Mouse (Mus musculus) heart, embryonic 15.5 days (tissue): ENCODE data around the gene AC161166.1. TPM values are rescaled to one million over a fixed set of nuclear protein-coding genes. Genes with fewer than 3 reads are reported as not detected.
"Not testable (repeated sequence)": the region's sequence is repeated elsewhere in the genome, so short reads cannot be mapped to it uniquely, and the experiment has no call there.

Experiments used
- ATAC-seq: fragments of 200-750 bp; cut with Nextera tagmentation; replicated peaks from 2 replicates; pipeline ENCODE4 v1.8.0; 2017; ENCODE audit warnings: low read depth, moderate TSS enrichment; ENCODE audit not compliant: insufficient number of reproducible peaks, insufficient read depth, low FRiP score
- H3K27ac ChIP-seq: fragments of 300-500 bp; sonication (generic); 2 replicates; pipeline ENCODE4 v1.5.1; 2015; ENCODE audit warnings: mild to moderate bottlenecking, inconsistent platforms
- H3K27me3 ChIP-seq: fragments of 300-500 bp; sonication (generic); 2 replicates; pipeline ENCODE4 v1.6.1; 2015; ENCODE audit warnings: inconsistent platforms
- H3K36me3 ChIP-seq: fragments of 300-500 bp; sonication (generic); 2 replicates; pipeline ENCODE4 v1.6.1; 2015; ENCODE audit warnings: mild to moderate bottlenecking, inconsistent platforms
- H3K4me1 ChIP-seq: fragments of 300-500 bp; sonication (generic); replicated peaks from 2 replicates; pipeline ENCODE4 v1.6.1; 2015; ENCODE audit warnings: inconsistent platforms
- H3K4me2 ChIP-seq: fragments of 300-500 bp; sonication (generic); 2 replicates; pipeline ENCODE4 v1.6.1; 2015; ENCODE audit warnings: inconsistent platforms, mild to moderate bottlenecking, moderate library complexity
- H3K4me3 ChIP-seq: fragments of 300-500 bp; sonication (generic); 2 replicates; pipeline ENCODE4 v1.5.1; 2015; ENCODE audit warnings: mild to moderate bottlenecking, inconsistent platforms
- H3K9ac ChIP-seq: fragments of 300-500 bp; sonication (generic); 2 replicates; pipeline ENCODE4 v1.6.1; 2015; ENCODE audit warnings: mild to moderate bottlenecking, inconsistent platforms
- H3K9me3 ChIP-seq: fragments of 300-500 bp; sonication (generic); replicated peaks from 2 replicates; pipeline ENCODE4 v1.6.1; 2016; ENCODE audit warnings: inconsistent platforms
- WGBS: fragments of 180-500 bp; shearing (Covaris S2); methylation state at CpG from one replicate; pipeline ENCODE4 v1.1.7; 2015; ENCODE audit warnings: mixed read lengths; 5-methylcytosine and 5-hydroxymethylcytosine counted together
- polyA plus RNA-seq: library from polyadenylated mRNA; unstranded; fragments of >200 nt; fragmentation: Nextera tagmentation; extraction: Ambion mirVana; gene quantifications from 2 replicates; pipeline ENCODE4 v1.2.1, GENCODE M21; 2015

Gene AC161166.1
- polyA plus RNA-seq, 1 experiment from 2014 or later, result 0.29 TPM

GRCm38 (mm10) chr7:24505447-24506064, 6.7 kb downstream of the AC161166.1 start:
- H3K9ac ChIP-seq, result 0 out of 2 replicates have a peak overlapping the region, but pooled peaks have one; percentile 22
- H3K27ac ChIP-seq, result peak overlapping the region; percentile 99
- H3K9me3 ChIP-seq, result no peaks in the 10 kb centered on the region
- peak overlapping the region; percentile 67 for H3K4me3 ChIP-seq
- no peak for ATAC-seq
- peak overlapping the region; percentile 87 for H3K4me2 ChIP-seq
- WGBS, result 32% methylated on average over 15 of the region's 15 CpGs
- H3K27me3 ChIP-seq, result peaks cover 30% of the 10 kb centered on the region
- peaks cover 34% of the 10 kb centered on the region for H3K4me1 ChIP-seq
- no peaks in the 10 kb centered on the region for H3K36me3 ChIP-seq

- Histone ChIP-seq H3K36me3 (no peaks in the 10 kb centered on the region), H3K4me3 (no peak overlapping the region), H3K4me1 (peaks cover 41% of the 10 kb centered on the region), H3K9ac (no peak overlapping the region), H3K27me3 (peaks cover 36% of the 10 kb centered on the region), H3K27ac (peak overlapping the region; percentile 99), H3K9me3 (no peaks in the 10 kb centered on the region), H3K4me2 (no peak overlapping the region)
- no peak for ATAC-seq
- WGBS, result 30% methylated on average over 4 of the region's 4 CpGs
These were observed 7.4 kb downstream of the AC161166.1 start for GRCm38 (mm10) chr7:24504868-24505267.

- Histone ChIP-seq H3K4me1 (peaks cover 45% of the 10 kb centered on the region), H3K27me3 (peaks cover 45% of the 10 kb centered on the region), H3K4me3 (no peak overlapping the region), H3K4me2 (peak overlapping the region; percentile 37), H3K9me3 (no peaks in the 10 kb centered on the region), H3K36me3 (no peaks in the 10 kb centered on the region), H3K9ac (no peak overlapping the region), H3K27ac (no peak overlapping the region)
- ATAC-seq, result no peak
- 19% methylated on average over 10 of the region's 10 CpGs for WGBS
These were observed 8.3 kb downstream of the AC161166.1 start for GRCm38 (mm10) chr7:24504004-24504403.

DNA sequence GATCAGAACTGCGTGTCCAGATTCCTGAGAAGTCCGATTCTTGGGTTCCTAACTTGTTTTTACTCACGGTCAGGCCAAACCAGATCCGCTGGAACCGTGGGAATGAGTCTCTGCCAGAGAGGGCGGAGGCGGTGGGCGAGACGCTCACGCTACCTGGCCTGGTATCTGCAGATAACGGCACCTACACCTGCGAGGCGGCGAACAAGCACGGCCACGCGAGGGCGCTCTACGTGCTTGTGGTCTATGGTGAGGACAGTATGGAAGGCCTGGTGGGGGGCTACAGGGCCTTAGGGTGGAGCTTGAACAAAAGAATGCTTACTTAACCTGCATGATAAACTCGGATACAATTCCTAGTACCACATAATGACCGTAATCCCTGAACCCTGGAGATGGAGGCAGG, 10.8 kb downstream of the AC161166.1 start:
- Histone ChIP-seq H3K27ac (no peak overlapping the region), H3K27me3 (peaks cover 58% of the 10 kb centered on the region), H3K4me1 (peaks cover 37% of the 10 kb centered on the region), H3K9ac (no peak overlapping the region), H3K9me3 (no peaks in the 10 kb centered on the region), H3K36me3 (no peaks in the 10 kb centered on the region), H3K4me3 (no peak overlapping the region), H3K4me2 (no peak overlapping the region)
- ATAC-seq, result no peak
- WGBS, result 32% methylated on average over 21 of the region's 21 CpGs

GRCm38 (mm10) chr7:24500929-24501328, 11.3 kb downstream of the AC161166.1 start:
- ATAC-seq, result no peak
- WGBS, result 28% methylated on average over 7 of the region's 7 CpGs
- no peaks in the 10 kb centered on the region for H3K9me3 ChIP-seq
- no peak overlapping the region for H3K4me3 ChIP-seq
- H3K27ac ChIP-seq, result no peak overlapping the region
- no peak overlapping the region for H3K9ac ChIP-seq
- no peaks in the 10 kb centered on the region for H3K36me3 ChIP-seq
- H3K4me2 ChIP-seq, result no peak overlapping the region
- H3K27me3 ChIP-seq, result peaks cover 58% of the 10 kb centered on the region
- H3K4me1 ChIP-seq, result peaks cover 32% of the 10 kb centered on the region

- Histone ChIP-seq H3K9ac (no peak overlapping the region), H3K36me3 (no peaks in the 10 kb centered on the region), H3K4me3 (peak overlapping the region; percentile 41), H3K27ac (no peak overlapping the region), H3K4me1 (peaks cover 25% of the 10 kb centered on the region), H3K4me2 (peak overlapping the region; percentile 64), H3K9me3 (no peaks in the 10 kb centered on the region), H3K27me3 (peaks cover 58% of the 10 kb centered on the region)
- ATAC-seq, result peak; percentile 23; the same call in 1 of the 2 replicates
- WGBS, result 8% methylated on average over 43 of the region's 43 CpGs
These were observed 12.2 kb downstream of the AC161166.1 start for GRCm38 (mm10) chr7:24499856-24500577.

DNA sequence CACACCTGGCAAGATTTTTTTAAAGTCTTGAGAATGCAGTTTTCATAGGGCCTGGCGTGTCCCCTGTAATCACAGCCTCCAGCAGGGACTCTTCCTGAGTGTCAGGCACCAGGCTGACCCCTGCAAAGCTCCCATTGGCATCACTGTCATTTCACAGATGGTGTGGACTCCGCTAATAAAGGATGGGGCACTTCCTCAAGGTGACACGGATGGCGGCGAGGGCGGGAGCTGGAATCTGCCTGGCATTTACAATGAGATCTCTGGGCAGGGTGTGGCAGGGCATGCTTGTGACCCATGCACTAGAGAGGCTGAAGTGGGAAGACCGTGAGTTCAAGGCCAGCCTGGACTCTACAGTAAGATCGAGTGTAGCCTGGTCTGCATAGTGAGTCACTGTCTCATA, 24.0 kb downstream of the AC161166.1 start:
- no peak overlapping the region for H3K9ac ChIP-seq
- 77% methylated on average over 8 of the region's 8 CpGs for WGBS

DNA sequence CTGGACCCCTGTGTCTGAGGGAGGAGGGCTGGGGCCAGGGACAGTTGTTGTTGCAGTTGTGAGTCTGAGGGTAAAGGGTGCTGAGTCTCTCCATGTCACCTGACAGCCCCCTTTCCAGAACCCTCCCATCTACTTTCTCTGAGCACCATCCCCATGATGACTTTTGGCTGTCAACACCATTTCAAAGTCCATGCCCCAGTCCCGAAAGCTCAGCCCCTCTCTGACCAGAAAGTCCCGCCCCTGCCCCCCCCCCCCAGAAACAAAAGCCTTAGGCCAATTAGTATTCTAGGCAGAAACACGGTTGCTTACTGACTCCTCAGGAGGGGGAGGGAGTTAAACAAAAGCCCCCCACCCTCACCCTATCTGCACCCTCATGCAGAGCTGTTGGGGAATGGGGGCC, 24.9 kb downstream of the AC161166.1 start:
- peaks cover under 1% of the 10 kb centered on the region; the same call in 1 of the 2 replicates for H3K4me1 ChIP-seq
- H3K27me3 ChIP-seq, result peaks cover 29% of the 10 kb centered on the region
- no peak overlapping the region for H3K9ac ChIP-seq
- H3K9me3 ChIP-seq, result no peaks in the 10 kb centered on the region
- no peaks in the 10 kb centered on the region for H3K36me3 ChIP-seq
- H3K27ac ChIP-seq, result no peak overlapping the region
- no peak overlapping the region for H3K4me3 ChIP-seq
- WGBS, result 41% methylated on average over 3 of the region's 3 CpGs
- no peak overlapping the region for H3K4me2 ChIP-seq
- ATAC-seq, result no peak

More for the DNA sequence above, 24.0 kb downstream of the AC161166.1 start:
- Histone ChIP-seq H3K36me3 (no peaks in the 10 kb centered on the region), H3K9me3 (no peaks in the 10 kb centered on the region), H3K4me2 (no peak overlapping the region), H3K4me3 (no peak overlapping the region), H3K27me3 (peaks cover 22% of the 10 kb centered on the region), H3K4me1 (no peaks in the 10 kb centered on the region), H3K27ac (no peak overlapping the region)
- no peak for ATAC-seq

DNA sequence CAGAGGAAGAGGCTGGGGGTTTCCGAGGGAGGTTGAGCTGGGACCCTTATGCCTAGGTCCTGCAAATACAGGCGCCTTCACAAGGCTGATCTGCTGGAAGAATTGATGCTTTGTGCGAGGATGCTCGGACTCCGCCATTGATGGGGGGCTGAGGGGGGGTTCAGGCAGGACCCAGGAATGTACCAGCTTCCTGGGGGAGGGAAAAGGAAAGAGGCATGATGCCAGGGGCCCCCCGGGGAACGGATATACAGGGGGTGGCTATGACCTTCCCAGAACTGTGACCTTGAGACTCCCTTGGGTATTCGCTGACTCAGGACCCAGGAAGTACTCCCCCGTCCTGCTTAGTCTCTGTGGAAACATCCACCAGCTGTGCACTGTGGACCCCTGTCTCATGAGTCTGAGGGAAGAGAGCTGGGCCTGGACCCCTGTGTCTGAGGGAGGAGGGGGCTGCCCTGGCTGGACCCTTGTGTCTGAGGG, 25.6 kb downstream of the AC161166.1 start:
- no peak overlapping the region for H3K27ac ChIP-seq
- no peak overlapping the region for H3K9ac ChIP-seq
- peaks cover 36% of the 10 kb centered on the region for H3K27me3 ChIP-seq
- no peak overlapping the region for H3K4me3 ChIP-seq
- H3K4me1 ChIP-seq, result peaks cover 5% of the 10 kb centered on the region; the same call in 1 of the 2 replicates
- H3K36me3 ChIP-seq, result no peaks in the 10 kb centered on the region
- ATAC-seq, result no peak
- 56% methylated on average over 9 of the region's 9 CpGs for WGBS
- H3K4me2 ChIP-seq, result no peak overlapping the region
- no peaks in the 10 kb centered on the region for H3K9me3 ChIP-seq

DNA sequence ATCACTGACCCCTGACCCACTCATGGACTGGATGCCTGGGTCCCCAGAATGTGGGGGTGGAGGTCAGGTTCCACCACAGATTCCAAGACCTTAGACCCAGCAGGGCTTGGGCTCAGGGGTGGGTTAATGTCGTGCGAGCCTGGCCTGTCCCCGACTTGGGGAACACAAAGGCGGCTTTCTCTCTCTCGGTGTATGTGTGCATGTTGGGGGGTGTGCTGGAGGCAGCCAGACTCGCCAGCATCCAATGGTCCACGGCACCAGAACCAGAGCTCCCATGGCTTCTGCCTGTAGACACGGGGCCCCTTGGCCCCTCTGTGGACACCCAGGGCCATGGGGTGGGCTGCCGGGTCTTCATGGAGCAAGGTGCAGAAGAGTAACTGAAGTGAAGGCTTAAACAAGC, 26.8 kb downstream of the AC161166.1 start:
- Histone ChIP-seq H3K9ac (no peak overlapping the region), H3K4me3 (no peak overlapping the region), H3K9me3 (no peaks in the 10 kb centered on the region), H3K36me3 (no peaks in the 10 kb centered on the region), H3K27ac (no peak overlapping the region), H3K27me3 (peaks cover 48% of the 10 kb centered on the region), H3K4me1 (peaks cover 14% of the 10 kb centered on the region), H3K4me2 (no peak overlapping the region)
- ATAC-seq, result no peak
- 76% methylated on average over 9 of the region's 9 CpGs for WGBS

DNA sequence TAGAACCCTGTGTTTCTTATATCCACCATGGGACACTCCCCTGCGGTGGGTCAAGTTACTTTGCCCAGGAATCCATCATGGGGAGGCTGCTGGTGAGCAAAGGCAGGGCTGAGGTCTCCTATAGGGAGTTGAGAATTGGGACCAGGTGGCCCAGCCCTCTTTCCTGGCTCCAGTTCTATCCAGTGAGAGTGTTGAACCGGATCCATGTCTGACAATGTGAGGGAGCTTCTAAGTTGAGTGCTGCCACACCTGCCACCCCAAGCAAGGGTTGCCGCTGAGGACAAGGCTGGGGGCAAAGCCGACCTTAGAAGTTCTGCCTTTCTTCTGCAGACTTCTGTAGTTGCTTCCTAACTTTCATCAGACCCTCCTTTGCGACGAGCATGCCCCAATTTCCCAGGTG, 29.0 kb downstream of the AC161166.1 start:
- not testable (repeated sequence) for H3K4me3 ChIP-seq, H3K4me2 ChIP-seq, ATAC-seq, H3K9ac ChIP-seq, H3K9me3 ChIP-seq, H3K27ac ChIP-seq, H3K36me3 ChIP-seq
- whole genome bisulfite sequencing, result 47% methylated on average over 6 of the region's 6 CpGs
- Histone ChIP-seq H3K27me3 (peaks cover 69% of the 10 kb centered on the region), H3K4me1 (peaks cover 14% of the 10 kb centered on the region)
